Mouse (Mus musculus) bone marrow macrophage, adult 2 months (primary cell): ENCODE results near the gene Mettl7a2.

Experiments
- CTCF ChIP-seq: IDR thresholded peaks from 2 replicates; pipeline ENCODE4 v1.5.1; 2012; ENCODE audit warnings: low read depth, mild to moderate bottlenecking, low read length, moderate library complexity
- POLR2A ChIP-seq: IDR thresholded peaks from 2 replicates; pipeline ENCODE4 v1.6.1; 2012; ENCODE audit warnings: mild to moderate bottlenecking, low read depth, low read length, borderline replicate concordance

GRCm38 (mm10) chr15:100388886-100389285 is 35.9 kb downstream of the Mettl7a2 start:
- TF ChIP-seq POLR2A (no peak), CTCF (no peak)
